Mouse (Mus musculus) heart, embryonic 16.5 days (tissue): ENCODE data around the gene Unc13a. TPM values are rescaled to one million over a fixed set of nuclear protein-coding genes. Genes with fewer than 3 reads are reported as not detected.

Experiments used
- ATAC-seq: fragments of 200-750 bp; cut with Nextera tagmentation; replicated peaks from 2 replicates; pipeline ENCODE4 v1.8.0; 2017; ENCODE audit warnings: moderate number of reproducible peaks; ENCODE audit not compliant: insufficient read depth, low FRiP score; ENCODE audit errors: extremely low read depth
- H3K27ac ChIP-seq: fragments of 300-500 bp; sonication (generic); 2 replicates; pipeline ENCODE4 v1.5.1; 2014; ENCODE audit warnings: mild to moderate bottlenecking, low read length, control low read depth, moderate library complexity
- H3K27me3 ChIP-seq: fragments of 300-500 bp; sonication (generic); 2 replicates; pipeline ENCODE4 v1.6.1; 2014; ENCODE audit warnings: low read length, mixed read lengths; ENCODE audit not compliant: control insufficient read depth, insufficient read depth
- H3K36me3 ChIP-seq: fragments of 300-500 bp; sonication (generic); 2 replicates; pipeline ENCODE4 v1.6.1; 2014; ENCODE audit not compliant: control insufficient read depth, insufficient read depth
- H3K4me1 ChIP-seq: fragments of 300-500 bp; sonication (generic); 2 replicates; pipeline ENCODE4 v1.6.1; 2014; ENCODE audit warnings: low read length, mixed read lengths; ENCODE audit not compliant: control insufficient read depth, insufficient read depth
- H3K4me2 ChIP-seq: fragments of 300-500 bp; sonication (generic); 2 replicates; pipeline ENCODE4 v1.6.1; 2014; ENCODE audit warnings: low read depth, mild to moderate bottlenecking, control low read depth, low read length
- H3K4me3 ChIP-seq: fragments of 300-500 bp; sonication (generic); 2 replicates; pipeline ENCODE4 v1.5.1; 2014; ENCODE audit warnings: mild to moderate bottlenecking, control low read depth, low read length
- H3K9ac ChIP-seq: fragments of 300-500 bp; sonication (generic); 2 replicates; pipeline ENCODE4 v1.6.1; 2014; ENCODE audit warnings: low read length, control low read depth
- H3K9me3 ChIP-seq: fragments of 300-500 bp; sonication (generic); replicated peaks from 2 replicates; pipeline ENCODE4 v1.6.1; 2016; ENCODE audit warnings: low read length; ENCODE audit not compliant: control insufficient read depth
- WGBS: fragments of 180-500 bp; shearing (Covaris S2); extraction: QIAGEN DNeasy Blood & Tissue Kit; methylation state at CpG from one replicate; pipeline ENCODE4 v1.1.7; 2014; 5-methylcytosine and 5-hydroxymethylcytosine counted together
- polyA plus RNA-seq: library from polyadenylated mRNA; unstranded; fragments of >200 nt; fragmentation: Nextera tagmentation; extraction: Ambion mirVana; gene quantifications from 2 replicates; pipeline ENCODE4 v1.2.1, GENCODE M21; 2015

Gene Unc13a
- polyA plus RNA-seq, 1 experiment from 2014 or later: 0.47 TPM

DNA sequence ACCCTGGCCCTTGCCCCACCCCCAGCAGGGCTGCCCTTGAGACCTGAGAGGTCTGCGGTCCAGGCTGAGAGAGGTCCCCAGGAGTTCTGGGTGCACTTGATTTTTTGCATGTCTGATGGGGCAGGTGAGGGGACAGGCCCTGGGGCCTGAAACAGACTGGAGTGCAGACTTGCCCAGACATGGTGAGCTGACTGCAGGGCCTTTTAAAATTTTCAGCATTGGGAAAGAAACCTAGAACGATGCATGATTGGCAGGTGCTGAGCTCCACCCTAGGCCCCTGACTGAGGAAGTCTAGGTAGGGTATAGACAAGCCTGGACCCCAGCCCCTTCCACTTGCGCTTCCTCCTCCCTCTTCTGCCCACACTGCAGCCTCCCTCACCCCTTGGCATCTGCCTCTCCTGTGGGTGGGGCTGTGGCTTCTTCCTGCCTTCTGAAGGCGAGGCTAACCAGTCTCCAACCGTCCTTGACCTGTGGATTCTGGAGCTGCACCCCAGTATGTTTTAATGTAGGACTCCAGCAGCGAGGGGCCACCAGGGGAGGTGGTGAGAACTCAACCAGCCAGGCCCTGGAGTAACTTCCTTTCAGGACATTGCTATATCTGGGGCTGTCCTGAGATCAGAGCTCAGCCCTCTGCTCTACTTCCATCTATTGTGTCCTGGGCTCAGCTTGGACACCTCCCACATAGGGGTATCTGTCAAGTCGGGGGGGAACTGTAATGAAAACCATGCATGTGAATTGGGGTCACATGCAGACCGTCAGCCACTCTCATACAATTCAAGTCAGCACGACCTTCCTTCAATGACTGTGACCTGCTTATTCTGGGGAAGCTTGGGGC is 44.1 kb downstream of the Unc13a start:
- H3K9me3 ChIP-seq: peaks cover 15% of the 10 kb centered on the region
- peak overlapping the region; percentile 71 for H3K27ac ChIP-seq
- peaks cover 12% of the 10 kb centered on the region for H3K27me3 ChIP-seq
- peak; percentile 40 for ATAC-seq
- H3K4me1 ChIP-seq: peaks cover 16% of the 10 kb centered on the region
- WGBS: 32% methylated on average over 9 of the region's 9 CpGs
- H3K4me3 ChIP-seq: no peak overlapping the region
- no peak overlapping the region for H3K4me2 ChIP-seq
- no peak overlapping the region for H3K9ac ChIP-seq
- peaks cover 29% of the 10 kb centered on the region for H3K36me3 ChIP-seq

DNA sequence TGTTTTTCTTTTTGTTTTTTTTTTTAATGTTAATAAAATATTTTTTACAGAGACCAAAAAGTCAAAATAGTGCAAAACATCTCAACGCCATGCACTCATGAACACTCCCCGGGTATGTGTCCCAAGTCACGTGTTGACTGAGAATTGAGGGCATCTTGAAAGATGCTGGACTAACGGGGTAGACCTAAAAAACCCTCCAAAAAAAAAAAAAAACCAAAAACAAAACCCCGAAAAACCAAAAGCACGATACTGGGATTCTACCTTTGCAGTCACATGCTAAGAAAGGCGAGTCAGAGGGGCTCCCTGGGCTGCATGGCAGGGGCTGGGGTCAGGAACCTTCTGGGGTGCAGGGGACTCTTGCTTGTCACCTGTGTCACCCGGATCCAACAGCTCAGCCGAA is 44.8 kb downstream of the Unc13a start:
- H3K4me3 ChIP-seq: no peak overlapping the region
- peaks cover 37% of the 10 kb centered on the region for H3K36me3 ChIP-seq
- H3K4me2 ChIP-seq: no peak overlapping the region
- WGBS: 82% methylated on average over 9 of the region's 9 CpGs
- no peak overlapping the region for H3K9ac ChIP-seq
- ATAC-seq: no peak
- peak overlapping the region; percentile 71; the same call in 1 of the 2 replicates for H3K27ac ChIP-seq
- H3K27me3 ChIP-seq: peaks cover 12% of the 10 kb centered on the region
- H3K4me1 ChIP-seq: peaks cover 16% of the 10 kb centered on the region
- H3K9me3 ChIP-seq: peaks cover 21% of the 10 kb centered on the region

DNA sequence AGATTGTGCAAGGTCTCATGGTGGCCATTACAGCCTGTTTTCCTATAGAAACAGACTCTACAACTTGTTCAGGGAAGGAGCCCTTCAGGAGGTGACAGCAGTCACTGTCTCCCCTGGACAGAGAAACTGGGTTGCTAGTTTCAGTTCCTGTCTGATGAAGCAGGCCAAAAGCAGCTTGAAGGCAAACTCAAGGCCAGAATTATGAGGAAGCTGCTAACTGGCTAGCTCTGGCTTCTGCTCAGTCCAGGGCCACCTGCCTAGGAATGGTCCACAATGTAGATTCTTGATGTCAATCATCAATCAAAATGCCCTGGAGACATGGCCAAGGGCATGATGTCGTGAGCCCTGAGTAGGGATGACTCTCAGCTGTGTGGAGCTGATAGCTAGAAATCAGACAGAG is 46.5 kb downstream of the Unc13a start:
- Histone ChIP-seq H3K9ac (no peak overlapping the region), H3K9me3 (peaks cover 25% of the 10 kb centered on the region), H3K27ac (no peak overlapping the region), H3K4me2 (no peak overlapping the region), H3K4me1 (peaks cover 16% of the 10 kb centered on the region), H3K4me3 (no peak overlapping the region), H3K27me3 (peaks cover 3% of the 10 kb centered on the region), H3K36me3 (peaks cover 52% of the 10 kb centered on the region)
- 89% methylated on average over 1 of the region's 1 CpGs for WGBS
- no peak for ATAC-seq

DNA sequence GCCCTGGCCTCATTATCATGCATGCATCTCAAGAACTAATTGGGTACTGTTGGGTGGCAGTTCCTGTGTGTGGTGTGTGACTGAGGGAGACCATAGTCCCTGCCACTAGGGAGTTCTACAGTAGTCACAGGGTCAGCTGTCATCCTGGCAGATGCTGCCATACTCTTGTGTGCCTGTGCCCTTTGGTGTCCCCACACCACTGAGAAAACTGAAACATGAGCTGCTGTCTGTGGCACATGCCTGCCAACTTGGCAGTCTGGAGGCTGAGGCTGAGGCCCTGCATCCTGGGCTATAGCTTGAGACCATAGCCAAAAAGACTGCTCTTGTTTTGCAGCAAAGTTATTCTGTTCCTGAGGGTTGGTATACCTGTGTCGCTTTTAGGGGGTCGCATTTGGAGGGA is 51.8 kb downstream of the Unc13a start:
- WGBS: 93% methylated on average over 2 of the region's 2 CpGs
- ATAC-seq: no peak
- Histone ChIP-seq H3K27ac (no peak overlapping the region), H3K9ac (no peak overlapping the region), H3K4me2 (no peak overlapping the region), H3K4me1 (no peaks in the 10 kb centered on the region), H3K9me3 (peaks cover 25% of the 10 kb centered on the region), H3K36me3 (peaks cover 84% of the 10 kb centered on the region), H3K27me3 (no peaks in the 10 kb centered on the region), H3K4me3 (no peak overlapping the region)

DNA sequence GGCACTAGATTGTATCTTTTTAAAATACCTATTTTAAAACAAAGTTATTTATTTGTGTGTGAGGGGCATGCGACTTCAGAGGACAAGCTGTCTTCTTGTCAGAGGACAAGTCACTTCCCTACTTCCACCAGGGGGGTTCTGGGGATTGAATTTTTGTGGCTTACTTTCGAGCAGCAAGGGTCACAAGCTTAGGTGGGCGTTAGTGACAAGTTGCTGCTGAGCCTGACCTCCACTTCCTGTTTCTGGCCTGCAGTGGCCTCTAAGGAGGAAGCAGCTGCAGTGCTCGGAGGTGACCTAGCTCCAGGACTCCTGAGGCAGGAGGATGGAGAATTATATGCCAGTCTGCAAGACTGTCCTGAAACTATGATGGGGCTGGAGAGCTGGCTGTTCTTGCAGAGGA is 58.1 kb downstream of the Unc13a start:
- no peak for ATAC-seq
- no peaks in the 10 kb centered on the region for H3K27me3 ChIP-seq

DNA sequence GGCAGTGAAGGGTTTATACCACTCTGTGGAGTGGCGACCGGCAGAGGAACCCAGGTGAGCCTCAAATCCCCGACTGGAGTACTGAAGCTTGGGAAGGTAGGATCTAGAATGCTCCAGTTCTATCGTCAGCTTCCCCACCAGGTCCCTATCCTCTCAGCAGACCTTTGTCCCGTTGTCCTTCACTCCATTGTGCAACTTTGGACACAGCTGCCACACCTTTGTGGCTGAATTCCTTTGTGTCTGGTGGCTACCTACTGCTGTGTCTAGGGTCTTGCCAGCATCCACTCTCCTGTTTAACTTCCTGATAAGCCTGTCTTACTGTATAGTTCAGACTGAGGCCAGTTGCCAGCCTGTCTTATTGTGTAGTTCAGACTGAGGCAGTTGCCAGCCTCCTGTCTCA is 59.4 kb downstream of the Unc13a start:
- Histone ChIP-seq H3K4me2 (peak overlapping the region; percentile 69), H3K4me1 (peaks cover 12% of the 10 kb centered on the region), H3K27me3 (no peaks in the 10 kb centered on the region), H3K9ac (peak overlapping the region; percentile 84), H3K36me3 (peaks cover 18% of the 10 kb centered on the region), H3K27ac (no peak overlapping the region), H3K9me3 (no peaks in the 10 kb centered on the region), H3K4me3 (peak overlapping the region; percentile 76)
- ATAC-seq: no peak
- WGBS: 43% methylated on average over 5 of the region's 5 CpGs

More for the DNA sequence above, 58.1 kb downstream of the Unc13a start:
- H3K27ac ChIP-seq: no peak overlapping the region
- H3K36me3 ChIP-seq: peaks cover 31% of the 10 kb centered on the region
- 54% methylated on average over 4 of the region's 4 CpGs for WGBS
- no peak overlapping the region for H3K4me2 ChIP-seq
- H3K9me3 ChIP-seq: no peaks in the 10 kb centered on the region
- no peak overlapping the region for H3K4me3 ChIP-seq
- no peak overlapping the region for H3K9ac ChIP-seq
- H3K4me1 ChIP-seq: peaks cover 12% of the 10 kb centered on the region

DNA sequence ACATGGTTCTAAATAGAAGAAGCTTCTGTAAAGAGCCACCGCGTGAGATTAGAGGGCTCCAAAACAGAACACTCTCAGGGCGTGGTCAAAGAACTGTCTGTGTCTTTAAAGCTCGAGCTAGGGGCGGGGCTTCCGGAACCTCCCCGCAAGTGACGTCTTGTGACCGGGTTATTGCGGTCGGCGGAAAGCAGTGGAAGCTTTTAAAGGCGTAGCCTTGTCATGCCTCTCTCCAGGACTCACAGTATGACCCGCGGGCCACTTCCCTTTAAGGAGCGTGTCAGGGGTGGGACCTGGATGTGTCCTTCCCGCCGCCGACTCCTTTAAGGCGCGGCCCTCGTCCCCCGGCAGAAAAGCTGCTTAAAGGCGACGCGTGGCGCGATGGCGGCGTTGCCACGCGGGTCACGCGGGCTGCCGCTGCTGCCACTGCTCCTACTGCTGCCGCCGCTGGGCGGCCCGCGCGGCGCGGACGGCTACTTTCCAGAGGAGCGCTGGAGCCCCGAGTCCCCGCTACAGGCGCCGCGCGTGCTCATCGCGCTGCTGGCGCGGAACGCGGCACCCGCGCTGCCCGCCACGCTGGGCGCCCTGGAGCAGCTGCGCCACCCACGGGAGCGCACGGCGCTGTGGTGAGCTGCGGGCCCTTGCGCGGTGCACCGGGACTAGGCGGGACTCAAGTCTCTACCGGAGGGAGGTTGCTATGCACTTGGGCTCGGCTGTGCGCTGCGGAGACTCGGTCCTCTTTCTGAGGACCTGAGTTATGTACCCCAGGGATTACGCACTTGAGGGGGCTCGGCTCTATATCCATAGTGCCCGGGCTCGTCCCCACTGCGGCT is 60.5 kb downstream of the Unc13a start, which contains the start of gene Colgalt1:
Gene Colgalt1 (plus strand): TSS at position 177 of the 830 bp plus-strand sequence.
- Histone ChIP-seq H3K36me3 (peaks cover 10% of the 10 kb centered on the region), H3K9me3 (no peaks in the 10 kb centered on the region), H3K9ac (peak within 1 kb of the TSS; percentile 84), H3K27ac (peak within 1 kb of the TSS; percentile 77), H3K4me2 (peak within 1 kb of the TSS; percentile 69), H3K4me1 (peaks cover 12% of the 10 kb centered on the region), H3K27me3 (no peaks in the 10 kb centered on the region), H3K4me3 (peak within 1 kb of the TSS; percentile 76)
- peak; percentile 99 for ATAC-seq
- WGBS: under 1% methylated on average over 82 of the region's 82 CpGs

DNA sequence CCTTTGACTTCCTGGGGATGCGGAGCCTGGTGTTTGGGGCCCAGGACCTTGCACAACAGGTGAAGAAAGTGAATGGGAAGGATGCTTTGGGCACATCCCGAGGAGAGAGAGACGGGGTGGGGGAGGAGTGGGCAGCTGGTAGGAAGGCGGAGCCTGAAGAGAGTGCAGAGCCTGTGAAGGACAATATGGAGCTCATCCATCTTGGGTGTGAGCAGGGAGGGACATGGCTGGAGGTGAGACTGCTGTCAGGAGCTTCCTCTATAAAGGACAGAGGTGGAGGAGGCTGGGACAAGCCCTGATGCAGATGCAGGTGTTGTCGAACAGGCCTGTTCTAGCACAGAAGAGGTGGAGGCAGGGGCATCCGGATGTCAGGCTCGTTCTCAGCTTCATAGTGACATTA is 67.5 kb downstream of the Unc13a start:
- no peak overlapping the region for H3K27ac ChIP-seq
- peaks cover 25% of the 10 kb centered on the region for H3K27me3 ChIP-seq
- no peak for ATAC-seq
- H3K36me3 ChIP-seq: no peaks in the 10 kb centered on the region
- H3K4me2 ChIP-seq: no peak overlapping the region
- H3K9me3 ChIP-seq: no peaks in the 10 kb centered on the region
- WGBS: 68% methylated on average over 7 of the region's 7 CpGs
- H3K4me3 ChIP-seq: no peak overlapping the region
- H3K9ac ChIP-seq: no peak overlapping the region
- H3K4me1 ChIP-seq: peaks cover 16% of the 10 kb centered on the region
